Mouse (Mus musculus) erythroblast, embryonic 14.5 days (primary cell): ENCODE results near the gene Napsa. TPM values are rescaled to one million over a fixed set of nuclear protein-coding genes. Genes with fewer than 3 reads are reported as not detected.

Experiments
- H3K27me3 ChIP-seq: 2 replicates; pipeline ENCODE4 v1.6.1; 2012; ENCODE audit warnings: inconsistent platforms; ENCODE audit not compliant: control insufficient read depth
- H3K36me3 ChIP-seq: 2 replicates; pipeline ENCODE4 v1.6.1; 2012; ENCODE audit warnings: mild to moderate bottlenecking, inconsistent platforms; ENCODE audit not compliant: control insufficient read depth
- H3K4me1 ChIP-seq: 2 replicates; pipeline ENCODE4 v1.6.1; 2012; ENCODE audit warnings: inconsistent platforms; ENCODE audit not compliant: control insufficient read depth
- H3K4me3 ChIP-seq: replicated peaks from 2 replicates; pipeline ENCODE3; 2012; ENCODE audit warnings: moderate library complexity, mild to moderate bottlenecking, inconsistent platforms
- H3K9me3 ChIP-seq: 2 replicates; pipeline ENCODE4 v1.6.1; 2012; ENCODE audit warnings: low read length, inconsistent platforms, mixed read lengths; ENCODE audit not compliant: control insufficient read depth
- GATA1 ChIP-seq: IDR thresholded peaks from 2 replicates; pipeline ENCODE4 v1.6.1; 2012; ENCODE audit warnings: low read length, inconsistent platforms, mixed read lengths
- TAL1 ChIP-seq: IDR thresholded peaks from 3 replicates; pipeline ENCODE4 v1.6.1; 2012; ENCODE audit warnings: low read length, inconsistent platforms, mixed read lengths
- polyA plus RNA-seq: library from polyadenylated mRNA; stranded (reverse); fragments of >175 nt; gene quantifications from 2 replicates; pipeline ENCODE4 v1.2.3, GENCODE M21; 2012

Gene Napsa
- polyA plus RNA-seq, 1 experiment, result 0.21 TPM

- Histone ChIP-seq H3K9me3 (peaks cover 12% of the 10 kb centered on the region; the same call in 1 of the 2 replicates), H3K27me3 (peaks cover 39% of the 10 kb centered on the region), H3K4me3 (no peak overlapping the region), H3K4me1 (peaks cover 11% of the 10 kb centered on the region), H3K36me3 (no peaks in the 10 kb centered on the region)
- TF ChIP-seq GATA1, result no peak
- TF ChIP-seq TAL1, result no peak
Measured at GRCm38 (mm10) chr7:44595131-44595561, 23.0 kb downstream of the Napsa start.

GRCm38 (mm10) chr7:44596051-44596450, 23.9 kb downstream of the Napsa start:
- TF ChIP-seq TAL1 (no peak), GATA1 (no peak)
- Histone ChIP-seq H3K4me1 (peaks cover 4% of the 10 kb centered on the region), H3K27me3 (peaks cover 30% of the 10 kb centered on the region), H3K4me3 (no peak overlapping the region), H3K9me3 (peaks cover 5% of the 10 kb centered on the region; the same call in 1 of the 2 replicates), H3K36me3 (no peaks in the 10 kb centered on the region)

- no peak for TF ChIP-seq GATA1
- no peak for TF ChIP-seq TAL1
- Histone ChIP-seq H3K4me3 (no peak overlapping the region), H3K36me3 (no peaks in the 10 kb centered on the region), H3K27me3 (peaks cover 28% of the 10 kb centered on the region), H3K9me3 (peaks cover 2% of the 10 kb centered on the region; the same call in 1 of the 2 replicates), H3K4me1 (no peaks in the 10 kb centered on the region)
Measured at GRCm38 (mm10) chr7:44596996-44597538, 24.9 kb downstream of the Napsa start.

DNA sequence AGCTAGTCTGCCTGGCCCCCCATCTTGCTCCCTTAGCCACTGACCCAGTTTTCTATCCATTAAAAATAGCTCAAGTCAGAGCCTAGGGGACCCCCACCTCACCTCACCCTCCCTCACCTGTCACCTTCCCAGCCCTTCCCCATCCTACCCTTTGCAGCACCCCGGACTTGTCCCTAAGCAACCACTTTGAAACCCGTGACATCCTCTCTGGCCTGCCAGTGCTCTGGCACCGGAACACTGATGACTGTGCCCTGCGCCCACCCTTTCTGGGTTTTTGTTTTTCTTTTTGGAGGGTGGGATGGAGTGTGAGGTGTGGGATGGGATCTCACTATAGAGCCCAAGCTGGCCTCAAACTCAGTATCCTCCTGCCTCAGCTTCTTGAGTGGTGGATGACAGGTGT, 25.5 kb downstream of the Napsa start:
- peaks cover 2% of the 10 kb centered on the region; the same call in 1 of the 2 replicates for H3K9me3 ChIP-seq
- H3K4me1 ChIP-seq, result no peaks in the 10 kb centered on the region
- no peak overlapping the region for H3K4me3 ChIP-seq
- peaks cover 28% of the 10 kb centered on the region for H3K27me3 ChIP-seq
- no peak for TF ChIP-seq GATA1
- no peak for TF ChIP-seq TAL1
- H3K36me3 ChIP-seq, result no peaks in the 10 kb centered on the region

DNA sequence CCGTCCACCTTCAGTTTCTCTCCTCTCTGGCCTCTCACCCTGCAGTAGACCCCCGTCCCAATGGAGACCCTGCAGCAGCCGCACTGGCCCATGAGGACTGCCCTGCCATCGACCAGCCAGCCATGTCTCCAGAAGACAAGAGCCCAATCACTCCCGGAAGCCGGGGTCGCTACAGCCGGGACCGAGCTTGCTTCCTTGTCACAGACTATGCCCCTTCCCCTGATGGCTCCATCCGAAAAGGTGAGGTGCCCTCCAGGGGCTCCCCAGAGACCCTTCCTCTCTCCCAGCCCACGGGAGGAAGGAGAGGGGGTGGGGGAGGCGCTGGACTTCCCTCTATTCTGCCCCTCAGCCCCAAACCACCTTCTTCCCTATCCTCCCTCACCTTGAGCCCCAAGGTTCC, 26.2 kb downstream of the Napsa start:
- Histone ChIP-seq H3K4me1 (no peaks in the 10 kb centered on the region), H3K4me3 (no peak overlapping the region), H3K27me3 (peaks cover 28% of the 10 kb centered on the region), H3K9me3 (peaks cover 2% of the 10 kb centered on the region; the same call in 1 of the 2 replicates), H3K36me3 (no peaks in the 10 kb centered on the region)
- no peak for TF ChIP-seq TAL1
- no peak for TF ChIP-seq GATA1

DNA sequence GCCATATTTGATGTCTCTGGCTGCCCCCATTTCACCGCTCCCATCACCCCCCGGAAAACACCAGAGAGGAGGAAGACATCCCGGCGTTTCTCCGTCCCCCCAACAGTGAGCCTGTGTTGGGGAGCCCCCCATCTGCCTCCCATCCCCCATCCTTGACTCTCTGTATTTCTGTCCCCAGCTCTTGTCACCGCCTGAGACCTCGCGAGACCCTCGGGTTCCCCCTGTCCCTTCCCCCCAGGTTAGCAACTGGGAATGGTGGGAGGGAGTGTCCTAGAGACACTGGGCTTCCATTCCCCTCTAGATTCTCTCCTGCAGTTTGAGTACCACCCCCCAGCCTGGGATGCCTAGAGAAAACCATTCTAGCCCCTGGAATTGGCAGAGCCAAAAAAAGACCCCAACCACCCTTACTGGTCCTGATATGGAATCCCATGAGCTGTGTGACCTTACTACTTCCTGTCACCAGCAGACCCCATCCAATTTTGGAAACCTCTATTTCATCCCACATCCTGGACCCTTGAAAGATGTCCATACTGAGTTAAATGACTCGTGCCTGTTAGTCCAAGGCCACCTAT, 28.6 kb downstream of the Napsa start:
- Histone ChIP-seq H3K4me3 (no peak overlapping the region), H3K9me3 (no peaks in the 10 kb centered on the region), H3K4me1 (no peaks in the 10 kb centered on the region), H3K27me3 (peaks cover 42% of the 10 kb centered on the region), H3K36me3 (no peaks in the 10 kb centered on the region)
- no peak for TF ChIP-seq TAL1
- TF ChIP-seq GATA1, result no peak

DNA sequence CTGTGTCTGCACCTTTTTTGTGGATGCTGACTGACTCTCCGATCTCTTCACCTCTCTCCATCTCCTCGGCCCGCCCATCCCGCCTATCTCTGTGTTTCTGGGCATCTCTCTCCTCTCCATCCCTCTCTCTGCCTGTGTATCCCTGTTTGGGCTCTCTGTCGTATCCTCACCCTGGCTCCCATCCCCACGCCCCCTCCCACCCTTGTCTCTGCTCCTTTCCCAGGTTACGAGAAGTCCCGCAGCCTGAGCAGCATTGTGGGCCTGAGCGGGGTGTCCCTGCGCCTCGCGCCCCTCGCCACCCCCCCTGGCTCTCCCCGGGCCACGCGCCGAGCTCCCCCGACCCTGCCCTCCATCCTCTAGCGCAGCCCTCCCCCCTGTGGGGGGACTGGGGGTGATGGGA, 29.5 kb downstream of the Napsa start:
- Histone ChIP-seq H3K4me1 (no peaks in the 10 kb centered on the region), H3K4me3 (no peak overlapping the region), H3K36me3 (no peaks in the 10 kb centered on the region), H3K27me3 (peaks cover 51% of the 10 kb centered on the region), H3K9me3 (no peaks in the 10 kb centered on the region)
- TF ChIP-seq GATA1, result no peak

DNA sequence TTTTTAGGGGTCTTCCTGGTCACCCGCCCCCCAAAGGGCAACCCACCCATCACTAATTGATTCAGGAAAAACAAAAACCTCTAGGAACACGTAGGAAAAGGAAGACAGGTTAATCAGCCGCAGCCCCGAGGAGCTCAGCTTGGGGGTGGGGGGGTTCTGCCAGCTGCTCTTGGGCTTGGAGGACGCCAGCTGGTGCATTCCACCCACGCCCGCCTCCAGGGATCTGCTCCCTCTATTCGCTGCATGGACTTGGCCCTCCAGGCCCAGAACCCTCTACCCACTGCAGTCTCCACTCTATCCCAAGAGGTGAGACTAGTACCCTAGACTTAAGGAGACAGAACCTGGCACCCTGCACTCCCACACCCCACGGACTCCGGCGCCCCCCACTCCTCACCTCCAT, 30.3 kb downstream of the Napsa start:
- H3K36me3 ChIP-seq, result no peaks in the 10 kb centered on the region
- no peaks in the 10 kb centered on the region for H3K9me3 ChIP-seq
- H3K4me1 ChIP-seq, result no peaks in the 10 kb centered on the region
- H3K4me3 ChIP-seq, result no peak overlapping the region
- peaks cover 55% of the 10 kb centered on the region for H3K27me3 ChIP-seq
- TF ChIP-seq GATA1, result no peak
- no peak for TF ChIP-seq TAL1

- TF ChIP-seq TAL1 (no peak), GATA1 (no peak)
- Histone ChIP-seq H3K36me3 (no peaks in the 10 kb centered on the region), H3K4me1 (no peaks in the 10 kb centered on the region), H3K27me3 (peaks cover 55% of the 10 kb centered on the region), H3K4me3 (no peak overlapping the region), H3K9me3 (no peaks in the 10 kb centered on the region)
Measured at GRCm38 (mm10) chr7:44603186-44603855, 31.1 kb downstream of the Napsa start.
